Mouse (Mus musculus) neural tube, embryonic 11.5 days (tissue): ENCODE measurements around the gene 4933428G20Rik. TPM values are rescaled to one million over a fixed set of nuclear protein-coding genes. Genes with fewer than 3 reads are reported as not detected.

Source experiments
- ATAC-seq: fragments of 200-750 bp; cut with Nextera tagmentation; 2 replicates; pipeline ENCODE4 v1.8.0; 2017; ENCODE audit warnings: moderate number of reproducible peaks, mild to moderate bottlenecking, moderate TSS enrichment, moderate library complexity; ENCODE audit not compliant: insufficient read depth, low FRiP score, low TSS enrichment
- DNase-seq: peaks from one replicate; pipeline ENCODE4 v3.0.0-alpha.2; 2015; ENCODE audit warnings: low spot score
- H3K27ac ChIP-seq: fragments of 300-500 bp; sonication (generic); 2 replicates; pipeline ENCODE4 v1.5.1; 2014; ENCODE audit warnings: low read depth, mild to moderate bottlenecking, low read length
- H3K27me3 ChIP-seq: fragments of 300-500 bp; sonication (generic); 2 replicates; pipeline ENCODE4 v1.6.1; 2014; ENCODE audit warnings: mild to moderate bottlenecking, low read length, mixed read lengths; ENCODE audit not compliant: control insufficient read depth, insufficient read depth
- H3K36me3 ChIP-seq: fragments of 300-500 bp; sonication (generic); 2 replicates; pipeline ENCODE4 v1.6.1; 2014; ENCODE audit warnings: mild to moderate bottlenecking, low read length, moderate library complexity, mixed read lengths; ENCODE audit not compliant: control insufficient read depth, insufficient read depth
- H3K4me1 ChIP-seq: fragments of 300-500 bp; sonication (generic); 2 replicates; pipeline ENCODE4 v1.6.1; 2014; ENCODE audit warnings: low read length, mixed read lengths; ENCODE audit not compliant: control insufficient read depth, insufficient read depth
- H3K4me2 ChIP-seq: fragments of 300-500 bp; sonication (generic); 2 replicates; pipeline ENCODE4 v1.6.1; 2014; ENCODE audit warnings: low read depth, mild to moderate bottlenecking, moderate library complexity
- H3K4me3 ChIP-seq: fragments of 300-500 bp; sonication (generic); 2 replicates; pipeline ENCODE4 v1.5.1; 2014; ENCODE audit warnings: low read depth, low read length
- H3K9ac ChIP-seq: fragments of 300-500 bp; sonication (generic); 2 replicates; pipeline ENCODE4 v1.6.1; 2014; ENCODE audit warnings: mild to moderate bottlenecking, low read length
- H3K9me3 ChIP-seq: fragments of 300-500 bp; sonication (generic); 2 replicates; pipeline ENCODE4 v1.6.1; 2016; ENCODE audit warnings: low read length; ENCODE audit not compliant: control insufficient read depth
- WGBS: fragments of 180-500 bp; shearing (Covaris S2); extraction: QIAGEN DNeasy Blood & Tissue Kit; methylation state at CpG from one replicate; pipeline ENCODE4 v1.1.7; 2014; 5-methylcytosine and 5-hydroxymethylcytosine counted together
- polyA plus RNA-seq: library from polyadenylated mRNA; unstranded; fragments of >200 nt; fragmentation: Nextera tagmentation; extraction: Ambion mirVana; gene quantifications from 2 replicates; pipeline ENCODE4 v1.2.1, GENCODE M21; 2014

Gene 4933428G20Rik
- polyA plus RNA-seq, 1 experiment from 2014 or later, result not detected

GRCm38 (mm10) chr11:97528282-97528808 lies 28.2 kb upstream of the 4933428G20Rik start:
- H3K4me3 ChIP-seq, result no peak overlapping the region
- no peaks in the 10 kb centered on the region for H3K9me3 ChIP-seq
- H3K4me2 ChIP-seq, result no peak overlapping the region
- H3K27ac ChIP-seq, result no peak overlapping the region
- no peaks in the 10 kb centered on the region for H3K36me3 ChIP-seq
- ATAC-seq (no peak), DNase-seq (no peak)
- WGBS, result 80% methylated on average over 18 of the region's 18 CpGs
- no peak overlapping the region for H3K9ac ChIP-seq
- peaks cover 30% of the 10 kb centered on the region for H3K4me1 ChIP-seq
- H3K27me3 ChIP-seq, result peaks cover 14% of the 10 kb centered on the region

GRCm38 (mm10) chr11:97525313-97525712 lies 25.2 kb upstream of the 4933428G20Rik start:
- DNase-seq, result no peak
- no peaks in the 10 kb centered on the region for H3K27me3 ChIP-seq
- no peaks in the 10 kb centered on the region for H3K9me3 ChIP-seq
- H3K27ac ChIP-seq, result peak overlapping the region; percentile 36; the same call in 1 of the 2 replicates
- WGBS, result 90% methylated on average over 6 of the region's 6 CpGs
- H3K9ac ChIP-seq, result no peak overlapping the region
- ATAC-seq, result no peak
- no peak overlapping the region for H3K4me3 ChIP-seq
- no peaks in the 10 kb centered on the region for H3K36me3 ChIP-seq
- H3K4me1 ChIP-seq, result peaks cover 18% of the 10 kb centered on the region
- H3K4me2 ChIP-seq, result no peak overlapping the region

DNA sequence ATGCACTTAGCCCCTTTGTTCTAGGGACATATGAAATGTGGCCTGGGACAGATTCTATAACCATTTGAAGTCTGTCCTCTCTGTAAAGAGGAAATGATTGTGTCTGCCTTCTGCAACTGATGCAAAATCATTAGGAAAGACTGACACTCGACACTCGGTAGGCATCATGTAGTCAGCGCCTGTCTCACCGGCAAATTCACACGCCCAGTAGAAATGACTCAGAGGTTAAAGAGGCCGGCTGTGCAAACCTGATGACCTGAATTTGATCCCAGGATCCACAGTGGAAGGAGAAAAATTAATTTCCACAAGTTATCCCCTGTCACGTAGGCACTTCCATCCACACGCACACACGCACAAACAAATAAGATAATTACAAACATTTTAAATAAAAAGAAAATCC lies 24.2 kb upstream of the 4933428G20Rik start:
- Histone ChIP-seq H3K9ac (no peak overlapping the region), H3K4me1 (peaks cover 18% of the 10 kb centered on the region), H3K4me2 (no peak overlapping the region), H3K27me3 (no peaks in the 10 kb centered on the region), H3K27ac (peak overlapping the region; percentile 36), H3K4me3 (no peak overlapping the region), H3K9me3 (no peaks in the 10 kb centered on the region), H3K36me3 (no peaks in the 10 kb centered on the region)
- ATAC-seq (no peak), DNase-seq (no peak)
- WGBS, result 56% methylated on average over 9 of the region's 9 CpGs

DNA sequence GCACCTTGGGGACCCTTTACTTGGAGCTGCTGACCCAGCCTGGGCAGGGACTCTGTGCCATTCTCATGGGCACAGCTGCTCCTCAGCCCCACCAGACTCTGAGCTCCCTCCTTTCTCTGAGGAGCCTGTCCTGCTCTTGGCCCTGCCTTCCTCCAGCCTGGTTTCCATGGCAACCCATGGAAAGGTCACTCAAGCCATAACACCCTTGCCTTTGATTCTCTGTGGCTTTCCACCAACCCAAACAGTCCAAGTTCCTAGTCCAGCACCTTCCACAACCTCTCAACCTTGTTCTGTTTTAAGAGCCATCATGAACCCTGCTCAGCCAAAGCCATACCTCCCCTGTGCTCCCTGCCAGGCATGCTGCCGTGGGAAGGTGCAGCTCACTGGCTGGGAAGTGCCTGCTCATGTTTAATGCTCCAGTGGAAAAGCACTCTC lies 23.7 kb upstream of the 4933428G20Rik start:
- Histone ChIP-seq H3K4me2 (no peak overlapping the region), H3K4me3 (no peak overlapping the region), H3K27ac (peak overlapping the region; percentile 36), H3K4me1 (peaks cover 18% of the 10 kb centered on the region), H3K27me3 (no peaks in the 10 kb centered on the region), H3K9ac (no peak overlapping the region), H3K9me3 (no peaks in the 10 kb centered on the region), H3K36me3 (no peaks in the 10 kb centered on the region)
- DNase-seq (peak; percentile 61), ATAC-seq (no peak)
- 3% methylated on average over 1 of the region's 1 CpGs for WGBS

DNA sequence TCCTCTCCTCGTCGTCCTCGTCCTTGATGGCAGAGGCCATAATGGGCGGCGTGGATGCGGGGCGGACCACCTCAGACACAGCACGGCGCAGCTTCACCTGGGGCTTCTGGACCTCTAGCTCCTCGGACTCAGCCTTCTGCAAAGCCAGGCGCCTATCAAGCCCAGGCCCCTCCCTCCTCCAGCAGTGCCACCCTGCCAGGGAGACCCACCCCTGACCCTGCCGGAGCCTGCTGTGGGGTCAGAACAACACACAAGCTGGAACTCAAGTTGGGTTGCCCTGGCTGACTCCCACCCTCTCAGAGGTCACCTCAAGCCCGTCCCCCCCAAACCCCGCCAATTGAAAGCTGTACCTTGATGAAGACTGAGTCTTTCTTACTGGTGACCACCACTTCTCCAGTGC lies 23.0 kb upstream of the 4933428G20Rik start:
- no peak for ATAC-seq
- Histone ChIP-seq H3K9me3 (no peaks in the 10 kb centered on the region), H3K27ac (peak overlapping the region; percentile 36; the same call in 1 of the 2 replicates), H3K4me1 (peaks cover 18% of the 10 kb centered on the region), H3K27me3 (no peaks in the 10 kb centered on the region), H3K4me3 (no peak overlapping the region), H3K36me3 (no peaks in the 10 kb centered on the region), H3K4me2 (no peak overlapping the region), H3K9ac (no peak overlapping the region)
- DNase-seq, result no peak
- 87% methylated on average over 14 of the region's 14 CpGs for WGBS

DNA sequence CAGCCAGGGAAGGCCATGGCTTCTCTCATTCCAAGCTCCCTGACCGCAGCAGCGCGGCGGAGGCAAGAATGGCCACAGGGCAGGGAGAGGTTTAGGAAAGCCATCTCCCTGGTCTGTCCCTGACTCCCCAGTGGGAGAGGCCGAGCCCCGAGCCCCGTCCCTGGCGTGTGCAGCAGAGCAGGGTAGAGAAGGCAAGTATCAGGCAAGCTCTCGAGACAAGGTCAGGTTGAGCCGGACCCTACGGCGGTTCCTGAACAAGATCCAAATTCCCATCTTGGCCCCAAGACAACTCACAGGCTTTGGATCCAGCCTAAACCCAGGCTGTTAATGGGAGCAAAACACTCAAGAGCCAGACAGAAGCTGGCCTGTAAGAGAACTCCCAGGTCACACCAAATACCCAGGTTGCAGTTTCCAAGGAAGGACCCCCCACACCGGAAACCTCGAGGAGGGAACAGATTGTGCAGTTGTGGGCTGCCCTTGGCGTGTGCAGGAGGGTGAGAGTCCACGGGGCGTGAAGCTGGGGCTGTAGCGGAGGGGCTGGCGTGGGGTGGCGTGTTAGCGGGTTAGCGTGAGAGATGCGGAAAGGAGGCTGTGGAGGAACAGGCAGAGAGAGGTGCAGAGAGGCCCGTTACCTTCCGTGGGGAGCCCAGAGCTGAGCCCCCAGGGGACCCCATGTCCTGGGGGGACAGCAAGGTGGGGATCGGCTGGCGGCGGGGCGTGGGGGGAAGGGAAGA lies 21.8 kb upstream of the 4933428G20Rik start:
- WGBS, result 91% methylated on average over 29 of the region's 29 CpGs
- H3K4me3 ChIP-seq, result no peak overlapping the region
- H3K4me2 ChIP-seq, result no peak overlapping the region
- H3K36me3 ChIP-seq, result no peaks in the 10 kb centered on the region
- ATAC-seq (no peak), DNase-seq (no peak)
- peaks cover 18% of the 10 kb centered on the region for H3K4me1 ChIP-seq
- H3K9ac ChIP-seq, result no peak overlapping the region
- H3K27ac ChIP-seq, result no peak overlapping the region
- no peaks in the 10 kb centered on the region for H3K27me3 ChIP-seq
- H3K9me3 ChIP-seq, result no peaks in the 10 kb centered on the region

DNA sequence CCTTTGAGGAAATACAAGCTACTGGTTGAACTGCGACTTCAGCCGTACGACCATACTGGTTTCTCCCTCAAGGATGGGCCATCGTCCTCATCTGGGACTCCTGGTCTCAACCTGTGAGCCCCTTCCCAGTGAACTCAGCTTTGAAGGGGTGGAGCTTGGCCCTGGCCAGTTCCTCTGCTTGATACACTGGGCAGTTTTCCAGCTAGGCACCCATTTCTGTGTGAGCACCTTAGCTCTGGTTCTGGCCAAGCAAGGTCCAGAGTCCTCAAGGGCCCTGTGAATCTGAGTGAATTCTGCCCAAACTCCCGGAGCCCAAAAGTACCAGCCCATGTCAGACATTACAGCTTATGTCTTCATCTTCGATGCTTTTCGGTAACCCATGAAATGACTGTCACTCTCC lies 20.4 kb upstream of the 4933428G20Rik start:
- no peak overlapping the region for H3K9ac ChIP-seq
- WGBS, result 94% methylated on average over 7 of the region's 7 CpGs
- DNase-seq, result no peak
- ATAC-seq, result no peak
- H3K27ac ChIP-seq, result no peak overlapping the region
- no peak overlapping the region for H3K4me3 ChIP-seq
- no peaks in the 10 kb centered on the region for H3K9me3 ChIP-seq
- no peaks in the 10 kb centered on the region for H3K36me3 ChIP-seq
- H3K4me1 ChIP-seq, result peaks cover 18% of the 10 kb centered on the region
- H3K27me3 ChIP-seq, result no peaks in the 10 kb centered on the region
- H3K4me2 ChIP-seq, result no peak overlapping the region

GRCm38 (mm10) chr11:97513066-97513465 lies 12.9 kb upstream of the 4933428G20Rik start:
- no peak for DNase-seq
- Histone ChIP-seq H3K36me3 (no peaks in the 10 kb centered on the region), H3K27me3 (no peaks in the 10 kb centered on the region), H3K9me3 (no peaks in the 10 kb centered on the region), H3K4me3 (no peak overlapping the region), H3K27ac (no peak overlapping the region), H3K4me2 (no peak overlapping the region), H3K4me1 (peaks cover 9% of the 10 kb centered on the region), H3K9ac (no peak overlapping the region)
- ATAC-seq, result no peak
- WGBS, result 78% methylated on average over 3 of the region's 3 CpGs

DNA sequence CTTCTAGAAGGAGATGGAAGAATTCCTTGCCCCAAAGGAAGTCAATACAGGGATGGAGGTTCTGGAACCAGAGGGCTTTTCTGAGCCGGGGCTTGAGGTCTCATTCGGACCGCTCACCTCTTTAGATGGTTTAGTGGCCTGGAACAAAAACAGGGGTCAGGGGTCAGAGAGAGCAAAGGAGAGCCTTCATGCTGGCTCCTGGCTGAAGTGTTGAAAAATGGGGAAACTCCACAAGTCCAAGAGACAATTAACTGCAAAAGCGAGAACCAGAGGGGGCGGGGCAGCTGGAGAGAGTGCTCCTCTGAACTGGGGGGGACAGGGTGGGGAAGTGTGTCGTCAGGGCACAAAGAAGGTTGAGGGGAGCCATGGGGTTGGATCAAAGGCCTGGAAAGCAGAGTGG lies 12.4 kb upstream of the 4933428G20Rik start:
- no peak overlapping the region for H3K4me2 ChIP-seq
- ATAC-seq, result no peak
- H3K9me3 ChIP-seq, result no peaks in the 10 kb centered on the region
- no peaks in the 10 kb centered on the region for H3K27me3 ChIP-seq
- no peak overlapping the region for H3K4me3 ChIP-seq
- no peak for DNase-seq
- no peaks in the 10 kb centered on the region for H3K36me3 ChIP-seq
- peaks cover 9% of the 10 kb centered on the region for H3K4me1 ChIP-seq
- no peak overlapping the region for H3K27ac ChIP-seq
- WGBS, result 51% methylated on average over 6 of the region's 6 CpGs
- no peak overlapping the region for H3K9ac ChIP-seq
